Mouse (Mus musculus) intestine, postnatal 0 days (tissue): ENCODE measurements around the gene Crim1. TPM values are rescaled to one million over a fixed set of nuclear protein-coding genes. Genes with fewer than 3 reads are reported as not detected.

Experiments used
- ATAC-seq: fragments of 200-750 bp; cut with Nextera tagmentation; 2 replicates; pipeline ENCODE4 v1.8.0; 2017; ENCODE audit warnings: mild to moderate bottlenecking, moderate TSS enrichment, moderate library complexity
- H3K27ac ChIP-seq: fragments of 300-500 bp; sonication (generic); 2 replicates; pipeline ENCODE4 v1.5.1; 2014; ENCODE audit warnings: mild to moderate bottlenecking, low read depth, low read length, moderate library complexity
- H3K27me3 ChIP-seq: fragments of 300-500 bp; sonication (generic); replicated peaks from 2 replicates; pipeline ENCODE4 v1.6.1; 2014; ENCODE audit warnings: low read length, mixed read lengths; ENCODE audit not compliant: control insufficient read depth, insufficient read depth
- H3K36me3 ChIP-seq: fragments of 300-500 bp; sonication (generic); 2 replicates; pipeline ENCODE4 v1.6.1; 2014; ENCODE audit warnings: mild to moderate bottlenecking, moderate library complexity; ENCODE audit not compliant: control insufficient read depth, insufficient read depth
- H3K4me1 ChIP-seq: fragments of 300-500 bp; sonication (generic); replicated peaks from 2 replicates; pipeline ENCODE4 v1.6.1; 2014; ENCODE audit warnings: antibody characterized with exemption, low read length, mixed read lengths; ENCODE audit not compliant: control insufficient read depth, insufficient read depth
- H3K4me2 ChIP-seq: fragments of 300-500 bp; sonication (generic); replicated peaks from 2 replicates; pipeline ENCODE4 v1.6.1; 2014; ENCODE audit warnings: low read depth, mild to moderate bottlenecking, moderate library complexity
- H3K4me3 ChIP-seq: fragments of 300-500 bp; sonication (generic); 2 replicates; pipeline ENCODE4 v1.5.1; 2014; ENCODE audit warnings: low read depth, low read length
- H3K9ac ChIP-seq: fragments of 300-500 bp; sonication (generic); 2 replicates; pipeline ENCODE4 v1.6.1; 2014; ENCODE audit warnings: mild to moderate bottlenecking, low read depth, low read length
- H3K9me3 ChIP-seq: fragments of 300-500 bp; sonication (generic); 2 replicates; pipeline ENCODE4 v1.6.1; 2016; ENCODE audit warnings: mixed run types; ENCODE audit not compliant: control insufficient read depth
- CTCF ChIP-seq: sonication (generic); IDR thresholded peaks from 2 replicates; pipeline ENCODE4 v1.5.1; 2016; ENCODE audit warnings: low read depth, mild to moderate bottlenecking, control low read depth, antibody characterized with exemption, moderate library complexity
- WGBS: fragments of 180-500 bp; shearing (Covaris S2); extraction: QIAGEN DNeasy Blood & Tissue Kit; methylation state at CpG from one replicate; pipeline ENCODE4 v1.1.7; 2014; 5-methylcytosine and 5-hydroxymethylcytosine counted together
- polyA plus RNA-seq: library from polyadenylated mRNA; unstranded; fragments of >200 nt; fragmentation: Nextera tagmentation; extraction: Ambion mirVana; gene quantifications from 2 replicates; pipeline ENCODE4 v1.2.1, GENCODE M21; 2015

Crim1 gene
- polyA plus RNA-seq, 1 experiment from 2014 or later = 7.7 TPM

- ATAC-seq = no peak
- Histone ChIP-seq H3K4me2 (no peak overlapping the region), H3K27ac (no peak overlapping the region; the same call in 1 of the 2 replicates), H3K9me3 (no peaks in the 10 kb centered on the region), H3K4me1 (no peaks in the 10 kb centered on the region), H3K4me3 (no peak overlapping the region), H3K27me3 (no peaks in the 10 kb centered on the region), H3K36me3 (peaks cover 20% of the 10 kb centered on the region), H3K9ac (no peak overlapping the region)
- WGBS = 66% methylated on average over 9 of the region's 9 CpGs
- TF ChIP-seq CTCF = no peak
Observed at GRCm38 (mm10) chr17:78387665-78388064, 187.6 kb downstream of the Crim1 start.

- Histone ChIP-seq H3K36me3 (peaks cover 14% of the 10 kb centered on the region), H3K9me3 (no peaks in the 10 kb centered on the region), H3K4me3 (no peak overlapping the region), H3K4me1 (no peaks in the 10 kb centered on the region), H3K4me2 (no peak overlapping the region), H3K27ac (no peak overlapping the region), H3K9ac (no peak overlapping the region), H3K27me3 (no peaks in the 10 kb centered on the region)
- ATAC-seq = peak; percentile 83
- no peak for TF ChIP-seq CTCF
- WGBS = 53% methylated on average over 9 of the region's 9 CpGs
Observed at GRCm38 (mm10) chr17:78388101-78388847, 188.2 kb downstream of the Crim1 start.

GRCm38 (mm10) chr17:78389573-78389972 lies 189.5 kb downstream of the Crim1 start:
- no peaks in the 10 kb centered on the region for H3K27me3 ChIP-seq
- no peak overlapping the region for H3K9ac ChIP-seq
- 92% methylated on average over 5 of the region's 5 CpGs for WGBS
- no peaks in the 10 kb centered on the region for H3K4me1 ChIP-seq
- no peak for TF ChIP-seq CTCF
- H3K9me3 ChIP-seq = no peaks in the 10 kb centered on the region
- no peak overlapping the region for H3K4me3 ChIP-seq
- no peak for ATAC-seq
- H3K36me3 ChIP-seq = peaks cover 7% of the 10 kb centered on the region
- no peak overlapping the region for H3K4me2 ChIP-seq
- no peak overlapping the region for H3K27ac ChIP-seq

GRCm38 (mm10) chr17:78392401-78393087 lies 192.5 kb downstream of the Crim1 start:
- no peak for ATAC-seq
- 66% methylated on average over 9 of the region's 9 CpGs for WGBS
- Histone ChIP-seq H3K4me3 (no peak overlapping the region), H3K36me3 (peaks cover 4% of the 10 kb centered on the region), H3K4me2 (no peak overlapping the region), H3K9ac (no peak overlapping the region), H3K27ac (no peak overlapping the region), H3K9me3 (no peaks in the 10 kb centered on the region), H3K4me1 (no peaks in the 10 kb centered on the region), H3K27me3 (no peaks in the 10 kb centered on the region)
- TF ChIP-seq CTCF = no peak

- no peak for ATAC-seq
- Histone ChIP-seq H3K9me3 (no peaks in the 10 kb centered on the region), H3K4me2 (no peak overlapping the region), H3K4me3 (no peak overlapping the region), H3K36me3 (no peaks in the 10 kb centered on the region; the same call in 1 of the 2 replicates), H3K4me1 (peaks cover 18% of the 10 kb centered on the region), H3K27me3 (no peaks in the 10 kb centered on the region), H3K27ac (peak overlapping the region; percentile 79), H3K9ac (no peak overlapping the region)
- 60% methylated on average over 12 of the region's 12 CpGs for WGBS
- TF ChIP-seq CTCF = no peak
Observed at GRCm38 (mm10) chr17:78400130-78400840, 200.2 kb downstream of the Crim1 start.

- Histone ChIP-seq H3K27me3 (no peaks in the 10 kb centered on the region), H3K36me3 (no peaks in the 10 kb centered on the region; the same call in 1 of the 2 replicates), H3K4me1 (peaks cover 18% of the 10 kb centered on the region), H3K9me3 (no peaks in the 10 kb centered on the region), H3K4me3 (no peak overlapping the region), H3K27ac (peak overlapping the region; percentile 79), H3K4me2 (no peak overlapping the region), H3K9ac (no peak overlapping the region)
- 32% methylated on average over 6 of the region's 6 CpGs for WGBS
- peak; percentile 89 for ATAC-seq
- no peak for TF ChIP-seq CTCF
Observed at GRCm38 (mm10) chr17:78401311-78401710, 201.3 kb downstream of the Crim1 start.
